Mouse (Mus musculus) inflammation-experienced regulatory T-cells (primary cell): ENCODE data around the gene Tubgcp2. TPM values are rescaled to one million over a fixed set of nuclear protein-coding genes. Genes with fewer than 3 reads are reported as not detected.

Source experiments
- polyA plus RNA-seq, 2 experiments: library from polyadenylated mRNA; unstranded; fragments of 100-300 nt; shearing (Covaris generic); gene quantifications; one replicate each; pipeline ENCODE4 v1.2.1; 2017

Gene Tubgcp2
- polyA plus RNA-seq = 10 to 100 TPM; 30.8 to 44.8 TPM

GRCm38 (mm10) chr7:140036281-140037170 is at the start of gene Tubgcp2, which contains the start of gene Zfp511:
Tubgcp2 (minus strand) TSS chr7:140036669.
Zfp511 (plus strand) TSS chr7:140036391.

GRCm38 (mm10) chr7:140082242-140082678 is 45.8 kb upstream of the Tubgcp2 start, which contains the start of gene Caly:
Caly (minus strand) TSS chr7:140082548.

GRCm38 (mm10) chr7:140048361-140049114 is 12.1 kb upstream of the Tubgcp2 start, which contains the start of gene Msx3:
Msx3 (minus strand) TSS chr7:140049089.

GRCm38 (mm10) chr7:139992406-139992805 is 44.1 kb downstream of the Tubgcp2 start, which contains the start of gene Adam8:
Adam8 (minus strand) TSS chr7:139992562.

GRCm38 (mm10) chr7:139978278-139978892 is 58.1 kb downstream of the Tubgcp2 start, which contains the start of gene 6430531B16Rik:
6430531B16Rik (minus strand) TSS chr7:139978755.

Other genes with a start within 250 kb of the Tubgcp2 start
- under 1 TPM; 0.04 to 0.28 TPM for gene Adgra1, start 202.5 kb downstream of the Tubgcp2 start, polyA plus RNA-seq
- under 1 TPM; 0.70 to 0.91 TPM for gene Kndc1, start 142.0 kb downstream of the Tubgcp2 start, polyA plus RNA-seq
- gene Utf1, start 92.9 kb downstream of the Tubgcp2 start, polyA plus RNA-seq = 1 to 10 TPM; 5.4 to 9.6 TPM
- 1 to 10 TPM in 1 of 2 experiments, under 1 TPM in 1; 0.39 to 1.9 TPM for gene 6430531B16Rik, start 57.9 kb downstream of the Tubgcp2 start, polyA plus RNA-seq
- gene Adam8, start 44.1 kb downstream of the Tubgcp2 start, polyA plus RNA-seq = 10 to 100 TPM; 20.5 to 23.5 TPM
- gene Zfp511, start 278 bp downstream of the Tubgcp2 start, polyA plus RNA-seq = 10 to 100 TPM; 54.6 to 56.9 TPM
- gene Msx3, start 12.4 kb upstream of the Tubgcp2 start, polyA plus RNA-seq = under 1 TPM in 1 of 2 experiments, not detected in 1; 0.43 TPM
- under 1 TPM; 0.13 to 0.23 TPM for gene Caly, start 45.9 kb upstream of the Tubgcp2 start, polyA plus RNA-seq
- gene Prap1, start 56.7 kb upstream of the Tubgcp2 start, polyA plus RNA-seq = 1 to 10 TPM in 1 of 2 experiments, not detected in 1; 1.2 TPM
- gene Fuom, start 65.8 kb upstream of the Tubgcp2 start, polyA plus RNA-seq = 10 to 100 TPM; 12.4 to 13.2 TPM
- 1 to 10 TPM; 4.2 to 4.9 TPM for gene Paox, start 79.1 kb upstream of the Tubgcp2 start, polyA plus RNA-seq
- gene Echs1, start 79.8 kb upstream of the Tubgcp2 start, polyA plus RNA-seq = 10 to 100 TPM; 55.3 to 64.6 TPM
- 10 to 100 TPM; 31.9 to 43.1 TPM for gene Mtg1, start 100.9 kb upstream of the Tubgcp2 start, polyA plus RNA-seq
- 1 to 10 TPM in 1 of 2 experiments, not detected in 1; 1.3 TPM for gene Sprn, start 118.2 kb upstream of the Tubgcp2 start, polyA plus RNA-seq
- gene Olfr522, start 128.1 kb upstream of the Tubgcp2 start, polyA plus RNA-seq = under 1 TPM; 0.42 to 0.65 TPM
- gene Olfr523, start 136.5 kb upstream of the Tubgcp2 start, polyA plus RNA-seq = not detected
- under 1 TPM; 0.09 to 0.12 TPM for gene Olfr524, start 169.3 kb upstream of the Tubgcp2 start, polyA plus RNA-seq
- 1 to 10 TPM in 1 of 2 experiments, under 1 TPM in 1; 0.06 to 1.2 TPM for gene Cd163l1, start 181.6 kb upstream of the Tubgcp2 start, polyA plus RNA-seq
- gene 5830411N06Rik, start 210.6 kb upstream of the Tubgcp2 start, polyA plus RNA-seq = 10 to 100 TPM in 1 of 2 experiments, under 1 TPM in 1; 0.19 to 12.3 TPM